Mouse (Mus musculus) olfactory bulb, adult 2 months (tissue): Measurements from ENCODE around the gene Gm11032.

ENCODE experiments used
- CTCF ChIP-seq: fragments of 200-500 bp; IDR thresholded peaks from 2 replicates; pipeline ENCODE4 v1.5.1; 2012; ENCODE audit warnings: low read depth, mild to moderate bottlenecking, low read length, moderate library complexity; ENCODE audit not compliant: insufficient read depth
- POLR2A ChIP-seq: fragments of 200-500 bp; IDR thresholded peaks from 2 replicates; pipeline ENCODE4 v1.6.1; 2012; ENCODE audit warnings: mild to moderate bottlenecking, low read depth, low read length, moderate library complexity; ENCODE audit not compliant: insufficient read depth

GRCm38 (mm10) chr11:4594608-4595500, 25.0 kb upstream of the Gm11032 start, which contains the start of gene Mtmr3:
- TF ChIP-seq CTCF (no peak), POLR2A (peak; percentile 64; the same call in 1 of the 2 replicates)
